Mouse (Mus musculus): Measurements from ENCODE around the gene Accs.

DNA sequence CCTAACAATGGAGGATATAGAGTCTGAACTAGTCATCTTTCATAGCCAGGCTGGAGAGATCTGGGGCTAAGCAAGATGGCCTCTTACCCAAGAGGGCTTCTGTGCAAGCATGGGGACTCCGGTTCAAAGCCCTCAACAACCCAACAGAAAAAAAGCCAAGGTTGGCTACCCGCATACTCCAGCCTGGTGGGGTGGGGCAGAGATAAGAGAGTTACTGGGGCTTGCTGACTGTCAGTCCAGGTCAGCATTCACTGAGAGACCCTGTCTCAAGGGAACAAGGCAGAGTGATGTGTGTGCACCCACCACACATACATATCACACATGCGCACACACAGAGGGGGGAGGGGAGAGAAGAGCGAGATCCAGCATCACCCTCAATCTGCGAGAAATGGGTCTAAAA is 32.0 kb downstream of the Accs start:
- TF ChIP-seq CTCF (IDR thresholded peaks at IDR 0.05; ENCODE audit: insufficient read depth, low read length) = no peak
- TF ChIP-seq POLR2A (IDR thresholded peaks at IDR 0.05; ENCODE audit: borderline replicate concordance, extremely low read depth, low read depth, low read length) = no peak

Data from lung, adult 2 months (tissue).